In the genomic region with DNA sequence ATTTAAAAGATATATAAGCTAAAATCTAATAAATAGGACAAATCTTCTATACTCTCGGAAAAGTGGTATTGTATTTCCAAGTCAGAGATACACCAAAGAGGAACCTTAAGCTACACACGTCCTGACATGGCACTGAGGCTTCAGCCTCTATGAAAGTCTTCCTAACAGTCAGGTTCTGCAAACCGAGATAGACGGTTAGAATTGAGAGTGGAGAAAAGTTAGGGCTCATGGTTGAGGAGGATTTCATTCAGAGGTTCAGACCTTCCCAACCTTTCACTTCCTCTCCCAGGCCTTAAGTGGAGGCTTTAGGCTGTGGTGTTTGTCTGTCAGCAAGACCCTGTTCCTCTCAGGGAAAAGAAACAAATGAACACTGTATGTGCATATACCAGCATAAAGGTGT, we compare ENCODE assay signal across 22 mouse cellular contexts.
"Had no signal": no experiment of that assay in that cellular context is flagged by ENCODE, and none has a peak within 500 bp of the region (broad histone marks: within the 10 kb centered on the region; RNA-seq: fewer than 3 reads in every experiment).

No protein-coding gene starts in this region.

- H3K36me3 ChIP-seq: lung, embryonic 15.5 days; midbrain, embryonic 12.5 days; midbrain, embryonic 15.5 days; neural tube, embryonic 12.5 days; neural tube, embryonic 15.5 days had no signal

- H3K9me3 ChIP-seq: lung, embryonic 15.5 days; midbrain, embryonic 12.5 days; midbrain, embryonic 15.5 days; neural tube, embryonic 12.5 days; neural tube, embryonic 15.5 days had no signal

- H3K9ac ChIP-seq: lung, embryonic 15.5 days; midbrain, embryonic 12.5 days; midbrain, embryonic 15.5 days; neural tube, embryonic 12.5 days; neural tube, embryonic 15.5 days had no signal

- DNase-seq: kidney, adult 2 months; kidney, postnatal 25 days; layer of hippocampus, adult 9-11 months; lung, adult 18-20 months; lung, postnatal 10 days; lung, postnatal 36 days; right cerebral cortex, adult 18-20 months; right cerebral cortex, postnatal 14 days; right cerebral cortex, postnatal 4 days; thymus, adult 2 months; thymus, postnatal 14 days; thymus, postnatal 4 days had no signal

- H3K4me3 ChIP-seq: layer of hippocampus, adult 2 months; left cerebral cortex, adult 2 months; lung, embryonic 15.5 days; midbrain, embryonic 12.5 days; midbrain, embryonic 15.5 days; neural tube, embryonic 12.5 days; neural tube, embryonic 15.5 days had no signal

- H3K27me3 ChIP-seq: lung, embryonic 15.5 days; midbrain, embryonic 12.5 days; midbrain, embryonic 15.5 days; neural tube, embryonic 12.5 days; neural tube, embryonic 15.5 days had no signal

- H3K27ac ChIP-seq: kidney, postnatal 0 days; layer of hippocampus, adult 2 months; left cerebral cortex, adult 2 months; lung, embryonic 15.5 days; midbrain, embryonic 12.5 days; midbrain, embryonic 15.5 days; neural tube, embryonic 12.5 days; neural tube, embryonic 15.5 days; stomach, postnatal 0 days had no signal

- H3K4me2 ChIP-seq: lung, embryonic 15.5 days; midbrain, embryonic 12.5 days; midbrain, embryonic 15.5 days; neural tube, embryonic 12.5 days; neural tube, embryonic 15.5 days had no signal

- ATAC-seq: intestine, postnatal 0 days; midbrain, embryonic 15.5 days had no signal

- H3K4me1 ChIP-seq: midbrain, embryonic 12.5 days; midbrain, embryonic 15.5 days; neural tube, embryonic 12.5 days; neural tube, embryonic 15.5 days had no signal
